Mouse (Mus musculus) frontal cortex, postnatal 25 days (tissue): ENCODE results near the gene Klhl42.

Experiments
- DNase-seq, 2 experiments: peaks; one replicate each; pipeline ENCODE4 v3.0.0; 2022; ENCODE audit warnings: low spot score in 2 of 2

Gene Klhl42

DNA sequence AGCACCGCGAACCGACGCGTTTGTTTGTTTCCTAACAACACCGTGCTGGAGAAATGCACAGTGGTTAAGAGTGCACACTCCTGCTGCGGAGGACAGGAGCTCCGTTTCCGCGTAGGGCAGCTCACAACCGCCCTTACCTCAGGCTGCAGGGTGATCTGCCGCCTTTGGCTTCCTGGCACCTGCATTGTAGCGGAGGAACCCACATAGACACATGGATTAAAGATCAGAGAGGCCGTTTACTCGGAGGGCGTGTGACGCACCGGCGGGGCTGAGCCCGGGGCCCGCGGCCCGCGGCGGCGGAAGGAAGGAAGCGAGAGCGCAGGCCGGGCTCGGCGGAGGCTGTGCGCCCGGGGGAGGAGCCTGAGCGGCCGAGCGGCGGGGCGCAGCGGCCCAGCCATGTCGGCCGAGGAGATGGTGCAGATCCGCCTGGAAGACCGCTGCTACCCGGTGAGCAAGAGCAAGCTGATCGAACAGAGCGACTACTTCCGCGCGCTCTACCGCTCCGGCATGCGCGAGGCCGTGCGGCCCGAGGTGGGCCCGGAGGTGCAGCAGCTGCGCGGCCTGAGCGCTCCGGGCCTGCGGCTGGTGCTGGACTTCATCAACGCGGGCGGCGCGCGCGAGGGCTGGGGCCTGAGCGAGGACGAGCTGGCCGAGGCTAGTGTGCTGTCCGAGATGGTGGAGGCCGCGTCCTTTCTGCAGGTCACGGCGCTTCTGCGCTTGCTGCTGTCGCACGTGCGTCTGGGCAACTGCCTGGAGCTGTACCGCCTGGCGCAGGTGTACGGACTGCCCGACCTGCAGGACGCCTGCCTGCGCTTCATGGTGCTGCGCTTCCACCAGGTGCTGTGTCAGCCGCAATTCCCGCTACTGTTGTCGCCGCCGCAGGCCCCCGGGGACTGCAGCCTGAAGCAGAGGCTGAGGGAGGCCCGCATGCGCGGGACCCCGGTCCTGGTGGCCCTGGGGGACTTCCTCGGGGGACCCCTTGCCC is at the start of gene Klhl42:
TSS of gene Klhl42 (plus strand) at position 244 of the 985 bp plus-strand sequence.
- DNase-seq: peak; percentile 52 to 53

DNA sequence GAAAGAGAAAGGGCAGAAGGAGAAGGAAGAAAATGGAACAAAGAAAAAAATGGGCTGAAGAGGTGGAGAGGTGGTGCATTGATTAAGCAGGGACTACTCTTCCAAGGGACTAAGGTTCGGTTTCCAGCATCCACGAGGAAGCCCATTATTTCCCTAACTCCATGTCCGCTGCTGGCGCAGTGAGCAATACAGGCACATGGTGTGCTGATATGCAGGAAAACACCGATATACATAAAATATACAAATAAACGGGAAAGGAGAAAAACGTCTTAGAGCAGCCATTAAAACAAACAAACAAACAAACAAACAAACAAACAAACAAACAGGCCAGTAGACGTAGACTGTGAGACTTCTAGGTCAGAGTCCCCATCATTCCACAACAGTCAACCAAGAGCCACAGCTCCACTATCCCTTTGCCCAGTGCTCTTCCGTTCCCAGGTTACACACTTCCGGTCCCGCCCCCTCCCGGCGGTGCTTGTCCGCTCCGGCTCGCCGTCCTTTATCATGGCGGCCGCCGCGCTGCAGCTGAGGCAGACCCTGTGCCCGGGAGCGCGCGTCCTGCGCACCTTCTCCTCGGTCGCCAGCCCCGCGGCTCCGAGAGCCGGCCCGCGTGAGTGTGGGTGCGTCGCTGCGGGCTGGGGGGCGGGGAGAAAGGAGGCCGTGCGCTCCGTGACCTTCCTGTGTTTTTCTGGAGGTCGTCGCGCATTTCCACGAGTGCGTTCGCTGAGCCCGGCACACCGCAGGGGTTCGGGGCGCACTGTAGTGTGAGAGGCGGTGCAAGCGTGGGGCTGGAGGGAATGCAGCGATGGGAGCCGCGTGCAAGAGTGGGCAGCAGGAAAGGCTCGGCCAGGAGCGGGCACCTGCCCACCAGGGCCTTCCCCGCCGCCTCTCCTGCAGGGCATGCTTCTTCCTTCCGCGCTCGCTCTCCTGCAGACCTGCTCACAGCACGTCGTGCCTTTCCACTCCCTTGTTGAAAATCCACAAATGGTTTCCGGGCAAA is 48.6 kb upstream of the Klhl42 start, which contains the start of gene Mrps35:
TSS of gene Mrps35 (plus strand) at position 474 of the 1,000 bp plus-strand sequence.
- DNase-seq: peak; percentile 69 to 85

DNA sequence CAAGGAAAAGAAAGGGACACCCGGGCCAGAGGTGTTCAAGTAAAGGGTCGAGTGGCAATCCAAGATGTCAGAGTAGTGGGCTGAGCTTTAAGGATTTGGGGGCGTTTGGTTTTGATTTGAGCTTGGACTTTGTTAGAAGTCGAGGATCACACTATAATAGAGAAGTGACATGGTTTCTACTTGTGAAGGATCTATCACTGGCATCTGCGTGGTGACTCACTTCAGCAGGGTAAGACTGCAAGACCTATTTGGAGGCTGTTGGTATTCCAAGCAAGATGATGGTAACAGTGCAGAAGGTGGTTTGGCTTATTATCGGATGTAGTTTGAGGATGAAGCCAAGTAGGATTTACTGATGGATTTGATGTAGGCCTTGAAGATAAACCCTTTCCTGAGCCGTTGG is 47.5 kb upstream of the Klhl42 start:
- DNase-seq: no peak

GRCm38 (mm10) chr6:147049239-147049805 is 41.9 kb upstream of the Klhl42 start:
- DNase-seq: no peak

DNA sequence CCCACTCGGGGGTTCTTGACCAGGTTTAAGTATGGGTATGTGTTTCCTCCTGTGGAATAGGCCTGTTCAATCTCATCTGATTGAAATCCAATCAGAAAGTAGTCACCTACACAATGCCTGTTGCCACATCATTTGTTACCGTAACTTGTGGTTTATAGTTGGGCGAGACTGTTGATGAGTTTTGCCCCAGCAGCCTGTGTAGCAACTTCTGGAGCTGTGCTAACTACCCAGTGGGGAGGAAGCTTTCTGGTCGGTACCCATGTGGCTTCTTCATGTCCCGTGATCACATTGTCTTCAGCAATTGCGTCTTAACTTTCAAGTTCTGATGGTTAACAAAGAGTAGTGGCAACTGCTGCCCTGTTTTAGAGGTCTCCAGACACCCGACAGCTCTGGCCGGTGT is 39.5 kb upstream of the Klhl42 start:
- DNase-seq: no peak

DNA sequence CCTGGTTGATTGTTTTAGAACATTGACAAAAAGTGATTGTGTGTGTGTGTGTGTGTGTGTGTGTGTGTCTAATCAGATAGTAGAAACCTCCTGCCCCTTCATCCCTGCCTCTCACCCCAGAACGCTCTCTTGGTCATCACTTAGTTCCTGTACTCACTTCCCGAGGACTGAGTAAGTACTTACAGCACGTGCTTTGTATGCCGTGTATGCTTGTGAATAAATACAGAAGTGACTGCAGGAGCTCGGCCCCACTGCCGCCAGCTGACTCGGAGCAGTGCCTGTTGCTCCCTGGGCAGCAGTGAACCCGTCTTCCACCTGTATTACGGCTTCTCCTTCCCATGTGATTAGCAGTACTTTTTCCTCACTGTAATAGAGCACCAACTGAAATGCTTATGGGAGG is 38.7 kb upstream of the Klhl42 start:
- DNase-seq: no peak

GRCm38 (mm10) chr6:147053785-147054646 is 37.2 kb upstream of the Klhl42 start:
- no peak for DNase-seq

GRCm38 (mm10) chr6:147055374-147055977 is 35.7 kb upstream of the Klhl42 start:
- DNase-seq: no peak

- DNase-seq: no peak
Measured at GRCm38 (mm10) chr6:147059326-147059725, 31.9 kb upstream of the Klhl42 start.

DNA sequence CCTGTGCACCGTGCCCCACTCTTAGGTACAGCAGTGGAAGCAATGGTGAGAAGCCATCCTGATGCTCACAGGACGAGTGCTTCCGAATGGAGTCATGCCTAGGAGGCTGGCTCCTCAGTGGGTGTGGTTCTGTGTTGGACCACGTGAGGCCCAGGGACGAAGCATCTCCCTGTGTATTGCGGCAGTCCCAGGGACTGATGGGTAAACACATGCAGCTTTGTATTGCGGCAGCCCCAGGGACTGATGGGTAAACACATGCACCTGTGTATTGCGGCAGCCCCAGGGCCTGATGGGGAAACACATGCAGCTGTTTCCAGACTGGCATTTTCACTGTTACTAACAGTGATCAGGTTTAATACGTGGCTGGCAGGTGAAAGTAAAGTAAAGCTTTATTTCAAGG is 29.5 kb upstream of the Klhl42 start:
- DNase-seq: no peak

DNA sequence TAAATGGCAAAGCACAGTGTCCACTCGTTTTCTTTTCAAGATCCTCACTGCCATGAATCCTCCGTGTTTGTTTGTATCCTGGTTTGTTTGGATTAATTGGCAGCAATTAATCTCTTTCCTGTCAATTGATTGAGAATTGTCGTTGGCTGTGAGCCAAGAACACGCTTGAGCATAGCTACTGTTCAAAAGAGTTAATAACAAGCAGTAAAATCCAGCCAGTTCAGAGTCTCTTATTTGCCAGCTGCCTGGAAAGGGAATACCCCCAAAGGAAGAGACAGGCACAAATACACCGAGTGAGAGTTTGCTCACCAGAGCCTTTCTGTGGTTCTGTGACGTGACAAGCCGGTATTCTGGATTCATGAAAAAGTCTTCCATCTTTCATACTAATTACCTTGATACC is 29.1 kb upstream of the Klhl42 start:
- no peak for DNase-seq

- DNase-seq: no peak
Measured at GRCm38 (mm10) chr6:147062694-147063093, 28.5 kb upstream of the Klhl42 start.

- no peak for DNase-seq
Measured at GRCm38 (mm10) chr6:147064226-147064943, 26.8 kb upstream of the Klhl42 start.

- no peak for DNase-seq
Measured at GRCm38 (mm10) chr6:147064944-147065261, 26.3 kb upstream of the Klhl42 start.

DNA sequence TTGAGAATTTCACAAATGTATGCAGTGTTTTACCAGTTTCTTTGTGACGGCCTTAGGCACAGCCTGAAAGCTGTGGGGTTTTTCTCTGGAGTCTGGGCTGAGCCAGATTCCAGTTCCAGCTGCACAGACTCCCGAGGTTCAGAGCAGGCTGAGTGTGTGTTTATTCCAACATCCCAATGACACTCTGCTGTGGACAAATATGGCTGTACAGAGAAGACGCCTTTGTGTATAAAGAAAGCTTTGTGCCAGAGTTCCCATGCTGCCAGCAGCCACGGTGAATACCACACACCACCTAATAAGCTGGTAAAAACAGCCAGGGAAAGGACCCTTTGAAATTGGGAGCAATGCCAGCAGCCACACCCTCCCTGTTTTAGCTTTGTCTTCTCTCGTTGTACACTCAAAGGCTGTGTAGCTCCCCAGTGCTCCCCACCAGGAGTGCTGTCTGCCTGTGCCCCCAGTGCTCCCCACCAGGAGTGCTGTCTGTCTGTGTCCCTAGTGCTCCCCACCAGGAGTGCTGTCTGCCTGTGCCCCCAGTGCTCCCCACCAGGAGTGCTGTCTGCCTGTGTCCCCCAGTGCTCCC is 15.3 kb upstream of the Klhl42 start:
- no peak for DNase-seq

- DNase-seq: no peak
Measured at GRCm38 (mm10) chr6:147076878-147077277, 14.3 kb upstream of the Klhl42 start.

- DNase-seq: no peak
Measured at GRCm38 (mm10) chr6:147079919-147080318, 11.3 kb upstream of the Klhl42 start.

GRCm38 (mm10) chr6:147085398-147086040 is 5.7 kb upstream of the Klhl42 start:
- no peak for DNase-seq
